Mouse (Mus musculus): Measurements from ENCODE around the gene Carm1. TPM values are rescaled to one million over a fixed set of nuclear protein-coding genes. Genes with fewer than 3 reads are reported as not detected.

The Carm1 gene
- polyA plus RNA-seq, 1 experiment, result 112 TPM

DNA sequence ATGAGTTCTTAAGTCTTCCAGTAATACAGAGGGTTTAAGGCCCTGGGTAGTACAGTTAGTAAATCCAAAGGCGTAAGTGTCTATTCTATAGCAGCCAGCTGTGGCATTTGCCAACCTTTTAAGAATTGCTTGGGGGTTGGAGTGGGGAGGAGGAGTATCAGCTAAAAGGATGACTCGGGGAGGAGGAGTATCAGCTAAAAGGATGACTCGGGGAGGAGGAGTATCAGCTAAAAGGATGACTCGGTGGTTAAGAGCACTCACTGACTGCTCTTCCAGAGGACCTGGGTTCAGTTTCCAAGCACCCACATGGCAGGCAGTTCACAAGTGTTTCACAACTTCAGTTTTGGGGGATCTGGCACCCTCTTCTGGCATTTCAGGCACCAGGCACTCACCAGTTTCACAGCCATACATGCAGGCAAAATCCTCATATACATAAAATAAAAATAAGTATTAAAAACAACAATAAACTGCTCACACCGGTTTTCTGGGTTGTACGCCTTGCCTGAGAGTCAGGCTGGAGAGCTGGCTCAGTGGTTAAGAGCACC is 8.6 kb downstream of the Carm1 start:
- Histone ChIP-seq H3K9ac (ENCODE audit: low read depth, poor library complexity, severe bottlenecking) (no peak overlapping the region), H3K4me1 (ENCODE audit: control insufficient read depth, insufficient read depth, low read length) (peaks cover 16% of the 10 kb centered on the region), H3K9me3 (replicated peaks; ENCODE audit: control insufficient read depth, insufficient read depth, low read length, poor library complexity, severe bottlenecking) (no peaks in the 10 kb centered on the region), H3K4me3 (ENCODE audit: low read depth, low read length) (no peak overlapping the region), H3K27me3 (ENCODE audit: control insufficient read depth, insufficient read depth, low read length, poor library complexity, severe bottlenecking) (no peaks in the 10 kb centered on the region), H3K36me3 (ENCODE audit: control insufficient read depth, insufficient read depth, low read length, poor library complexity, severe bottlenecking) (no peaks in the 10 kb centered on the region), H3K27ac (ENCODE audit: insufficient read depth, low read length) (peak overlapping the region; percentile 42)
- TF ChIP-seq CTCF (IDR thresholded peaks at IDR 0.05; ENCODE audit: low read depth, low read length) (no peak), EP300 (IDR thresholded peaks at IDR 0.05; ENCODE audit: insufficient read depth, low read depth, low read length) (no peak), POLR2A (IDR thresholded peaks at IDR 0.05; ENCODE audit: insufficient read depth, low read length) (no peak)

GRCm38 (mm10) chr9:21556996-21557395 is 10.3 kb downstream of the Carm1 start:
- Histone ChIP-seq H3K9ac (ENCODE audit: low read depth, poor library complexity, severe bottlenecking) (no peak overlapping the region), H3K27ac (ENCODE audit: insufficient read depth, low read length) (peak overlapping the region; percentile 82), H3K9me3 (replicated peaks; ENCODE audit: control insufficient read depth, insufficient read depth, low read length, poor library complexity, severe bottlenecking) (no peaks in the 10 kb centered on the region), H3K27me3 (ENCODE audit: control insufficient read depth, insufficient read depth, low read length, poor library complexity, severe bottlenecking) (no peaks in the 10 kb centered on the region), H3K4me1 (ENCODE audit: control insufficient read depth, insufficient read depth, low read length) (peaks cover 16% of the 10 kb centered on the region), H3K4me3 (ENCODE audit: low read depth, low read length) (no peak overlapping the region), H3K36me3 (ENCODE audit: control insufficient read depth, insufficient read depth, low read length, poor library complexity, severe bottlenecking) (peaks cover 5% of the 10 kb centered on the region)
- TF ChIP-seq POLR2A (IDR thresholded peaks at IDR 0.05; ENCODE audit: insufficient read depth, low read length) (no peak), CTCF (IDR thresholded peaks at IDR 0.05; ENCODE audit: low read depth, low read length) (no peak), EP300 (IDR thresholded peaks at IDR 0.05; ENCODE audit: insufficient read depth, low read depth, low read length) (no peak)

- H3K4me3 ChIP-seq (ENCODE audit: low read depth, low read length), result no peak overlapping the region
- no peaks in the 10 kb centered on the region for H3K9me3 ChIP-seq (replicated peaks; ENCODE audit: control insufficient read depth, insufficient read depth, low read length, poor library complexity, severe bottlenecking)
- H3K9ac ChIP-seq (ENCODE audit: low read depth, poor library complexity, severe bottlenecking), result no peak overlapping the region
- no peaks in the 10 kb centered on the region for H3K27me3 ChIP-seq (ENCODE audit: control insufficient read depth, insufficient read depth, low read length, poor library complexity, severe bottlenecking)
- H3K27ac ChIP-seq (ENCODE audit: insufficient read depth, low read length), result peak overlapping the region; percentile 82
- TF ChIP-seq EP300 (IDR thresholded peaks at IDR 0.05; ENCODE audit: insufficient read depth, low read depth, low read length), result 0 out of 2 replicates have a peak, but pooled peaks have one; percentile 6
- TF ChIP-seq POLR2A (IDR thresholded peaks at IDR 0.05; ENCODE audit: insufficient read depth, low read length), result no peak
- peaks cover 12% of the 10 kb centered on the region for H3K4me1 ChIP-seq (ENCODE audit: control insufficient read depth, insufficient read depth, low read length)
- H3K36me3 ChIP-seq (ENCODE audit: control insufficient read depth, insufficient read depth, low read length, poor library complexity, severe bottlenecking), result peaks cover 5% of the 10 kb centered on the region
Observed at GRCm38 (mm10) chr9:21557556-21557955, 10.9 kb downstream of the Carm1 start.

DNA sequence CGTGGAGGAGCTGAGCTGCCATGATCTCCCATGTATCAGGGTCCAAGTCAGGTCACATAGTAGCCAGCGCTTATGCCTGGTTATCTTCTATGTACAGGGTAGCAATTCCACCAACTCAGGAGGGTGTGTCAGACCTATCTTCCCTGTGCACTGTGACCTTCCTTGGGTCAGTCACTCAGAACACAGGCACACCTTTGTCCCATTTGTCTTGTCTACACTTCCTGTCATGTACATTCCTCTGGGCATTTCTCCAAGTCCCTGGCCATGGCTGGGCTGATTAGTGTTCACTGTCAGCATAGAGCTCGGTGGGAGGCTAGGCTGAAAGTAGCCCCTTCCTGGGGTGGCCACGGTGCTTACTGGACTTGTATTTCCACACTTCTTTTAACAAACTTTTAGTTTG is 11.7 kb downstream of the Carm1 start:
- TF ChIP-seq EP300 (IDR thresholded peaks at IDR 0.05; ENCODE audit: insufficient read depth, low read depth, low read length) (no peak), CTCF (IDR thresholded peaks at IDR 0.05; ENCODE audit: low read depth, low read length) (no peak)
- Histone ChIP-seq H3K27me3 (ENCODE audit: control insufficient read depth, insufficient read depth, low read length, poor library complexity, severe bottlenecking) (no peaks in the 10 kb centered on the region), H3K27ac (ENCODE audit: insufficient read depth, low read length) (peak overlapping the region; percentile 51), H3K4me1 (ENCODE audit: control insufficient read depth, insufficient read depth, low read length) (peaks cover 12% of the 10 kb centered on the region), H3K9me3 (replicated peaks; ENCODE audit: control insufficient read depth, insufficient read depth, low read length, poor library complexity, severe bottlenecking) (no peaks in the 10 kb centered on the region), H3K36me3 (ENCODE audit: control insufficient read depth, insufficient read depth, low read length, poor library complexity, severe bottlenecking) (peaks cover 5% of the 10 kb centered on the region), H3K4me3 (ENCODE audit: low read depth, low read length) (no peak overlapping the region), H3K9ac (ENCODE audit: low read depth, poor library complexity, severe bottlenecking) (no peak overlapping the region)

GRCm38 (mm10) chr9:21559151-21559550 is 12.5 kb downstream of the Carm1 start:
- H3K36me3 ChIP-seq (ENCODE audit: control insufficient read depth, insufficient read depth, low read length, poor library complexity, severe bottlenecking), result peaks cover 5% of the 10 kb centered on the region
- no peak for TF ChIP-seq EP300 (IDR thresholded peaks at IDR 0.05; ENCODE audit: insufficient read depth, low read depth, low read length)
- TF ChIP-seq CTCF (IDR thresholded peaks at IDR 0.05; ENCODE audit: low read depth, low read length), result no peak
- no peak for TF ChIP-seq POLR2A (IDR thresholded peaks at IDR 0.05; ENCODE audit: insufficient read depth, low read length)
- H3K9me3 ChIP-seq (replicated peaks; ENCODE audit: control insufficient read depth, insufficient read depth, low read length, poor library complexity, severe bottlenecking), result no peaks in the 10 kb centered on the region
- no peak overlapping the region for H3K4me3 ChIP-seq (ENCODE audit: low read depth, low read length)
- no peaks in the 10 kb centered on the region for H3K27me3 ChIP-seq (ENCODE audit: control insufficient read depth, insufficient read depth, low read length, poor library complexity, severe bottlenecking)
- H3K9ac ChIP-seq (ENCODE audit: low read depth, poor library complexity, severe bottlenecking), result no peak overlapping the region
- H3K4me1 ChIP-seq (ENCODE audit: control insufficient read depth, insufficient read depth, low read length), result peaks cover 12% of the 10 kb centered on the region
- H3K27ac ChIP-seq (ENCODE audit: insufficient read depth, low read length), result no peak overlapping the region

GRCm38 (mm10) chr9:21564420-21564819 is 17.7 kb downstream of the Carm1 start:
- Histone ChIP-seq H3K9me3 (replicated peaks; ENCODE audit: control insufficient read depth, insufficient read depth, low read length, poor library complexity, severe bottlenecking) (no peaks in the 10 kb centered on the region), H3K4me1 (ENCODE audit: control insufficient read depth, insufficient read depth, low read length) (peaks cover 6% of the 10 kb centered on the region), H3K4me3 (ENCODE audit: low read depth, low read length) (no peak overlapping the region), H3K9ac (ENCODE audit: low read depth, poor library complexity, severe bottlenecking) (no peak overlapping the region), H3K27me3 (ENCODE audit: control insufficient read depth, insufficient read depth, low read length, poor library complexity, severe bottlenecking) (no peaks in the 10 kb centered on the region), H3K27ac (ENCODE audit: insufficient read depth, low read length) (no peak overlapping the region), H3K36me3 (ENCODE audit: control insufficient read depth, insufficient read depth, low read length, poor library complexity, severe bottlenecking) (peaks cover 5% of the 10 kb centered on the region)
- TF ChIP-seq EP300 (IDR thresholded peaks at IDR 0.05; ENCODE audit: insufficient read depth, low read depth, low read length), result no peak
- no peak for TF ChIP-seq CTCF (IDR thresholded peaks at IDR 0.05; ENCODE audit: low read depth, low read length)
- no peak for TF ChIP-seq POLR2A (IDR thresholded peaks at IDR 0.05; ENCODE audit: insufficient read depth, low read length)

Measured in ES-Bruce4 (cell line).